Mouse (Mus musculus): ENCODE measurements at regions not wholly inside any gene's neighbourhood (a gene's known extent, or its start where the extent isn't known, plus 50 kb on each side); places are given as distances from the start of the nearest gene placed in this dataset.

DNA sequence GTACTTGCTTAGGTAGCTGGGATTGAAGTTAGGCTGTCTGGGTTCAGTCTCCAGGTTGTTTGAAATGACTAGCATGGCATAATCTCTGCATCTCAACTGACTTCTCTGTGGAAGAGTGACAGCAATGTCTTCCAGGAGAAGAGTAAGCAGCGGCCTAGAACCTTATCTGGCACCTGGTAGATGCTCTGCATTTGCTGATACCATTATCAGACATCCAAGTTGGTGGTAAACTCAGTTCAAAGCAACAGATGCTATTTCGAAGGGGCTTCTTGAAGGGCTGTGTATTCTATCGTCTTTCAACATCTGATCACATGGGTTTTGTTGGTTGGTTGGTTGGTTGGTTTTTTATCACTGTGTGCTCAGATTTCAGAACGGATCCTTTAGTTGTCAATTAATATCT, 424.7 kb upstream of the Adgrl2 start:
- DNase-seq (ENCODE audit: extremely low spot score), result no peak

DNA sequence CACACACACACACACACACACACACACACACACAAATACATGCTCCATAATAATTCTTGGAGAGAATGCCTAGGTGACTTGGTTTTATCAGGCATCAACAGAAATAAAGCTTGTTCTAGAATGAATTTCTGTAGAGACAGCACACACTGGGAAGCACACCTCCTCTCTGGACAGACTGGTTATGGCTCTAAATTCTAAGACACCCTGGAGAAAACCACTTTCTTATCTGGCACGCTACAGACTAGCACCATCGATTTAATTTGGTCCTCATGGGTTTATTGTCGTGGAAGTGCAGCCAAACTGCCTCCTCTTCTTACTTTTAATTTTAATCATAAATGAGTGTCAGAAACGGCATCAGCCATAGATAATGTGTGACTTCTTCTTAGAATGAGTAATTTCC, 422.8 kb upstream of the Adgrl2 start:
- DNase-seq (ENCODE audit: extremely low spot score), result no peak

DNA sequence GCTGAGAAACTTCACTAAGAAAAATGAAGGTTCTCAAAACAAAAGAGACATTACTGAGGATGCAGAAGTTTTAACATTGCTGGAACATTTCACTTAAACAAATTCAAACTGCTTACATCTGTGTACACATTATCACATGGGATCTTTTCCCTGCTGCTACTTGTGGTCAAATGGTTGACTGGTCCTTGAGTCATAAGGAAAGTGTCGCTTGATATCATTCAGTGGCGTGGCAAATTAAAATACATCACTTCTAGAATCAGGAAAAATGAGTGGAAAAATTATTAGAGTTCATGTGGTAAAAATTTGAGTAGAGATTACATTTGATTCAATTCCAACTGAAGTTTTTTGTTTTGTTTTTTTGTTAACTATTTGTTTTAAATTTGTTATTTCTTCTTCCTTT, 420.2 kb upstream of the Adgrl2 start:
- no peak for DNase-seq (ENCODE audit: extremely low spot score)

DNA sequence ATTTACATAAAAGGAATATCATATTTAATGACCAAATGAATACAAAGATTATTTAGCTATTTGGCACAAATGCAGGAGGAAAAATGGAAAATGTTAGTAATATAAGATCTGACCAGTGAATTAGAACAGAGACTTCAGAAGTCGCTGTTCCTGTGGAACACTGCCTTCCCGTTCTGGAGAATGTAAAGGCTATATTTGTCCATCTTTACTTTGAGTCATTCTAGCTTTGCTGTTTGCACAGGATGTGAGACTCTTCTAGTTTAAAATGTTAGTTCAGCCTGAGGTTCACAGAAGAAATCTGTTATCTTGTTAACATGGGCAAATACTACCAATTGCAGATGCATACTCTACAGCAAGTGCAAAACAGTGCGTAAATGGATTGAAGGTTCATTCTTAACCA, 418.5 kb upstream of the Adgrl2 start:
- no peak for DNase-seq (ENCODE audit: extremely low spot score)

DNA sequence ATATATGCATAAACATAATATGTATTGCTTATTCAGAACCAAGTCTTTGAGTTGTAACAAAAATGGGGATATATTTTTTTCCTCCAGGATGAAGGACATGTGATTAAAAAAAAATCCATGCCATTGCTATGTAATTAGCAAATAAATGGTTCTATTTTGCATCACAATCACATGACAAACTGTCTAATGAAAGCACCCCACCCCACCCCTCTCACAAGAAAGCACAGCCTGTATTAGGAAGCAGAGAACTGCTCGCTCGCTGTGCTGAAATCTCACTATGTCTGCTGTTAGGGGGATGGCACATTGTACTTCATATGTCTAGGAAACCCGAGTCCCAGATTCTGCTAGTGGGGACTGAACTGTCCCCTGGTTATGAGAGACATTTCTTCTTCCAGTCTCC, 415.5 kb upstream of the Adgrl2 start:
- DNase-seq (ENCODE audit: extremely low spot score), result no peak

DNA sequence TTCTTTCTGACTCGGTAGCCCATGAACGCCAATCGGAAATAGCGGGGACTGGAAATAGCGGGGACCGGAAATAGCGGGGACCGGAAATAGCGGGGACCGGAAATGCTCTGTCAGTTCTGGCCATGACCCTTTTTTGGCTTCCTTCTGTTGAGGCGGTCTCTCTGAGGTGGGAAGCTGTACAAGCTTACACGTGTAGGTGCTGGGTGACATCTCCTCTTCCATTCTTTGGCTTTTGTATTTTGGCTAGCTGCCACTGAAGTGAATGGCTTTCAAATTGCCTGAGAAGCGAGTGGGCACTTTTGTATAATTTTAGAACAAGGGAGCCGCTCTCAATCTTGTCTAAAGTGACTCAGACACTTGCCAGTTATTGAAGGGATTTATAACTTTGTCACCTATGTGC, 414.3 kb upstream of the Adgrl2 start:
- DNase-seq (ENCODE audit: extremely low spot score), result no peak

DNA sequence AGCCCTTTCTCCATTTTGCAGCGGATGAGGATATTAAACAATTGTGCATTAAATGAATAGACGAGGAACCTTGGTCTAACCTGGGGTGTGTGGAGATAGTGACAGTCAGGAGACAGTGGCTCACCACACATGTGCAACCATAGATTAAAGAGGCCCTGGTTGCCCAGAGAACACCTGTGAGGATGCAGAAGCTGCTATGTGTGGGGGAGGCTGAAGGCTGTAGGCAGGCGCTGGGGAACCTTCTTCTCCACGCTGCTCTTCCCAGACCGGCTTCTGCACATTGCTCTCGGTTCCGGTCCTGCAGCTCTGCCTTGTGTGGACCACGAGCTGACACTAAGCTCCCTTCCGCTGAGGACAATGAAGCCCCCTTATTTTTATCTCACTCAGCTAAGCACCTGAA, 412.1 kb upstream of the Adgrl2 start:
- DNase-seq (ENCODE audit: extremely low spot score), result no peak

DNA sequence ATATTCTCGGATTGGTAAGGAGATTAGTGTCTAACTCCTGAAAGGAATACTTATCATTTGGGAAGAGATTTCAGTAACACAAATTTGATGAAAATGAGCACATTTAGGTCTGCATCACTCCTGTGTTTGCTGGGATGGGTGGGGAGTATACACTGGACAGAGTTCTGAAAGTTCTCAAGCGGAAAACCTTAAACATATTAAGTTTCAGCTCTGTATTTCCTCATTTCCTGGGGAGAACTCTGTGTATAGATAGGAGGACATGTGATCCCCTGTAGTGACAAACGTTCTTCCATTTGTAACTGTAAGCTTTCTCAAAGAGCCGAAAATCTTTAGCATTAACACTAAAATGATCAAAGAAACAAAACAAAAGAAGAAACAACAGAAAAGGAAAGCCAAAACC, 404.7 kb upstream of the Adgrl2 start:
- DNase-seq (ENCODE audit: extremely low spot score), result no peak

DNA sequence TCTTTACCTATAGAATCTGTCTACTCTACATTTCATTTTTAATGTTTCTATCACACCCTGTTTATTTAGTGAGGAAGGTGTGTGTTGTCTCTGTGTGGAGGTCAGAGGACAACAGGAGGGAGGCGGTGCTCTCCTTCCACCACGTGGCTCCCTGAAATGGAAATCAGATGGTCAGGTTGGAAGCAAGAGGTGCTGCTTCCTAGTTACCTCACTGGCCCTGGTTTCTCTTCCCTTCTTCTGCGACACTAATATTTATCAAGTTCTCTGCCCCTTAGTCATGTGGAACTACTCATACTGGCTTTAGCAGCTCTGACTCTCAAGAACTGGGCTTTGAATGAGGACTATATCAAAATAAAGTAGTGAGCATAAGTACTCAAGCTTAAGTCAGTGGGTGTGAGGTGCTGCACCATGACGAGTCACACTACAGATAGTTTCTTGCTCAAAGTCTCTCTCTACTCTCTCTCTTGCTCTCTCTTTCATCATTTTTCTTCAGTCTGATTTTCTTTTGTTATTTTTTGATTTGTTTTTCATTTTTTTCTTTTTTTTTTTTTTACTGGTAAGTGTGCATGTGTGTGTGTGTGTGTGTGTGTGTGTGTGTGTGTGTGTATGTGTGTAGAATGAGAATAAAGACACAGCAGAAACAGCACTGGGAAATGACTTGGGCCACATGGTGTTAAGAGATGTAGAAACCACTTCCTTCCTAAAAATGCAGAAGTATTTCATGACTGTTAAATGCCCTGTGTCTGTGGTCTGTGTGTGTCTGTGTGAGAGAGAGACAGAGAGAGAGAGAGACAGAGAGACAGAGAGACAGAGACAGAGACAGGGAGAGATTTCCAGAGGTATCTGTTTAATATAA, 403.2 kb upstream of the Adgrl2 start:
- DNase-seq (ENCODE audit: extremely low spot score), result no peak

DNA sequence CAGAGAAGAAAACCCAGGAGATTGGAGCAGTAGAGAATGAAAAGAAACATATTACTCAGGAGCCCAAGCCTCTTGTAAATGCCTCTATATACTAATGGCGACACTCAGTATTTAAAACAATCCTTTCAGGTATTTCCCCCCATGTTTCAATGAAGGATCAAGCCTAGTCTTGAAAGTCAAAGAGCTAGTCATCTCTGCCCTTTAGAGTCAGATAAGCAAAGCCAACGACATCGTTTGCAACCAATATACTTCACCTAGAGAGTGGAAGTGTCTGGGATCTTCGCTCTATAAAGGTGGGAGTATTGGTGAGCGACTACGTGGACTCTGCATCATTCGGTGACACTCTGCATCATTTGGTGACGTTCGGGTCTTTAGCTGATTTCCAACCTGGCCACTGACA, 401.8 kb upstream of the Adgrl2 start:
- DNase-seq (ENCODE audit: extremely low spot score), result no peak

DNA sequence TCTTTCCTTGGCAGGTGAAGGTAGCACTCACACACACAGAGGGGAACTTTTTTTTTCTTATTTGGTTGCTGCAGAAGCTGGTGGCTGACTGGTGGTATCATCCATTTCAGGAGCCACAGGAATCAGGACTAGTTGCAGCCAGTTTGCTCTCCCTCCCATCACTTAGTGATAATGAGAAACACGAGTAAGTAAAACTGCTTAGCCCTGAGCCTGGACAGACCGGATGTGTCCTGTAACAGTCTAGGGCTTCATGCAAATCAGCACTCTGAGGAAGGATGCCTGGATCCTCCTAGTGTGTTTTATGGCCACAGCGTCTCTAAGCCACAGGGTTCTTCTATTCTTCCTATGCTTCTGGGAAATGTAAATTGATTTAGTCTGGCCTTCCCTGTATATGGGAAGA, 397.2 kb upstream of the Adgrl2 start:
- DNase-seq (ENCODE audit: extremely low spot score), result no peak

DNA sequence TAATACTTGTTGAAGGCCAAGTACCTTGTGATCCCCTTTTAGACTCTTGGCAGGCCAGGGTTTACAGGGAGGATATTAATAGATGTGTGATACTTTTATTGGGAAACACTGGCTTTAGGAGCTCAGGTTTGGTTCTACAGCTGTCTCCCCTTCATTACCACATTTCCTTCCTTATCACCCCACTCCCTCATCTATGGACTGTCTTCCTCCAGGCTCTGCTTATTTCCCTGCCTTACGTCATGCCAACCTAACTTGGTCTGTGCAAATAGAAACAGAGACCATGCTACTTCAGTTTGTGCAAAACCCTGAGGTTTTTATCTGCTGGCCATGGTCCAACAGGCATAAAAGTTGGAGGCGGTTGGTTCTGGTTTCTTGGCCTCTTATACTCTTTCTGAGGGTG, 395.7 kb upstream of the Adgrl2 start:
- no peak for DNase-seq (ENCODE audit: extremely low spot score)

DNA sequence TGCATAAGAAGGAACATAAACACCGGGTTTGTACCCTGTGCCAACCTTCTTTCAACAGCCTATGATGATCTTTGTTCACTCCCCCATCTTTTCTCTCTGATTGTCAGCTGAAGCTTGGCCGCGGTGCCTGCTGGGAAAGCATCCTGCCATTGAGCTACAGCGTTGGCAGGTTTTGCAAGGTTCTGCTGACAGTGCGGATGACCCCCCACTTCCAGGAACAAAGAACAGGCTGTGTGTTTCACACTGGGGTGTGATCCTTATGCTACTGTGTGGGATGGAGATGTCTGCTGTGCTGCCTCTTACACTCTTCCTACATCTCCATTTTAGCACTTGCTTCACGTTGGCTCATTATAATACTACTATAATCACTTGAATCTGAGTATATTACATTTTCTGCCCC, 395.0 kb upstream of the Adgrl2 start:
- DNase-seq (ENCODE audit: extremely low spot score), result no peak

DNA sequence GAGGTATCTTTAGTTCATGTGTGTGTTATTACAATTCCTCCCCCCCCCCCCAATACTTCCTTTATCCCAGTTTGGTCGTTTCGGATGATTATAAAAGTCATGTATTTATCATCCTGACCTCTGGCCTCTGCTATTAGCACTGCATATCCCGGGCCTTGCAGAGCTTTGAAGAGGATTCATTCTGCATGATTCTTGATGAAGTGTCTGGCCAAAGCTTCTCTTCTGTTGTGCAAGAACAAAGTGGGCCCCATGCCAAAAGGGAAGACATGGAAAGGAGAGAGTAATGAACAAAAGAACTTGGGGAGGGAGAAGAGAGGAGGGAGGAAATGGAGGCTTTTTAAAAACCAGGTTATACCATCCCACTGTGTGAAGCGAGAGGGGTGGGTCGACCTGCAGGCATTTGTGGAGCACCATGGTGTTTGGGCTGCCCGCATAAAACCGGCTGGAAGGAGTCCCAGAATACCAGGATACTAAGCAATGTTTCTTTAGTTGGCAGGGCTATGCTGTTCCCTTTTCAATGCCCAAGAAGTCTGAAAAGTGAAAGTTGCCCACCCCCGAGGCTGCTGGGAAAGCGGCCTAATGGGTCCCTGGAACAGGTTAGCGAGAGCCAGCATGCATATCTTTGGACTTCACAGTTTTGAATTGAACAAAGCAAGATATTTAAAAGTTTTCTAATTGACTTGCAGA, 391.3 kb upstream of the Adgrl2 start:
- no peak for DNase-seq (ENCODE audit: extremely low spot score)

DNA sequence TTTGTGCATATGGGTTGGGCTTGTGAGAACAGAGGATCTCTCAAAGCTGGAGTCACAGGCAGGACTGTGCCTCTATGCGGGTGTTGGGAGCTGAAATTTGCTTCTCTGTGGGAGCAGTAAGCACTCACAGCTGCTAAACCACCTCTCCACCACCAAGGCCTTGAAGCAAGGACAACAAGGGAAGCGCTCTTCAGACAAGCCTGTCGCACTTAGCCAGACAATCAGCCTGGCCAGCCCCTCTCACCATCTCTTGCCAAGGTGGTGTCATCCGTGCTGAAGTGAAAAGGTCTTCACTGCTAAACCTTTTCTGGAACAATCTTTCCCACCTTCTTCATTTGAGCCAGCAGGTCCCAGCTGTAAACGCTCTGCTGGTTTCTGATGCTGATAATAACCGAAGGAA, 390.7 kb upstream of the Adgrl2 start:
- DNase-seq (ENCODE audit: extremely low spot score), result no peak

DNA sequence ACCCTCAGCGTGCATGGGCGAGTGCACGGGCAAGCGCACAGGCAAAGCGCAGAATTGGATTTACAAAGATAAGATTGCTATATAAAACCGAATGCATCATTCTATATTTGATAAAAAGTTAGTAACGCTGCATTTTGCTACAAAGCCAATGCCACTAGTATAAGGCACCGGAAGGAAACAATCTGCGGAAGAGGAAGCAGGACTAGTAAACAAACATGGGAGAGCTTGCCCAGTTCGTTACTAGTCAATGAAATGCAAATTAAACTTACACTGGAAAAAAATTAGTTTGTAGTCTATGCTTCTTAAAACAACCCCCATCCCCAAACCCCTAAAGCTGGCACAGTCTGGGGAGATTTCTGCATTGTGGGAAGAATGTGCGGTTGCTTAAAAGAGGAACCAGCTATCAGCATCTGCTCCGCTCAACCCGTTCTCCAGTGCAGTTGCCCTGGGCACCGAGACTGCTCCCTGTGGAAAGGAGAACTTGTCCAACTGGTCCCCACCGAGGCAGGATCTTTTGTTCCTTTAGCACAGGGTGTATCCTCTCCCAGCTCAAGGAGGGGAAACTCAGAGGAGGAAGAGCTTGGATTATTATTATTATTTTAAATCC, 389.6 kb upstream of the Adgrl2 start:
- DNase-seq (ENCODE audit: extremely low spot score), result no peak

DNA sequence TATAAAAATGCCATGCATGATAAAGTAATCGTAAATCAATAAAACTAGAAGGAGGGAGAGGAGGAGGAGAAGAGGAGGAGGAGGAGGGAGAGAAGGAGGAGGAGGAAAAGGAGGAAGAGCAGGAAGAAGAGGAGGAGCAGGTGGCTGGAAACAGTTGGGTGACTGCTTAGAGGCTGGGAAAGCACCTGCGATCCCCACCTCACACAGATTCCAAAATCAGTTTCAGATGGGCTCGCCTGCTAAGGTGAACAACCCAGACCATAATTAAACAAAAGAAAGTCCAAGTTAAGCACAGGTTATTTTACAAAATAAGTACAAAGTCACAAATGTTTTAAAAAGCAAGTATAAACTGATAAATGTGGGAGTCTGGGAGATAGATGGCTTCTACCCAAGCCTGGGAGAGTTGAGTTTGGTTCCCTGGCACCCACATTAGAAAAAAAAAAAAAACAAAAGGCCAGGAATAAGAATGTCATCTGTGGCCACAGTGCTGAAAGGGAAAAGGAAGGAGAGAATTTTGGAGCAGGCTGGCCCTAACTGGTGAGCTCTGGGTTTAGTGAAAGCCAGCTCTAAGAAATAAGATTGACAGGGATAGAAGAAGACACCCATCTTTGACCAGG, 389.0 kb upstream of the Adgrl2 start:
- no peak for DNase-seq (ENCODE audit: extremely low spot score)

DNA sequence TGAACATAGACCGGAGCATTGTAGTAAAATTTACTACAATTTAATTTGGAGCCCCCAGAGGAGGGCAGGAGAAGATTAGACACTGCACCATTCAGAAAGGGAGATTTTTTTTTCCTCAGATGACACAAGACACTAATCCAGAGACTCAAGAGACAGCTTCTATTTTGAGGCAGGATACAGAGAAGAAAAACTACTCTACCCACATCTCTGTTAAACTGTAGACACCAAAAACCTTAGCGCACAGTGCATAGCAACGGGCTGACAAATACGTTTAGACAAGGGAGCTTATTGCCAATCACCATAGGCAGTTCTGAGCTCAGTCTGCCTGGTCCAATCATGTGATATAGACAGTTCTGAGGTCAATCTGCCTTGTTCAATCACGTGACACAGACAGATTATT, 381.1 kb upstream of the Adgrl2 start:
- no peak for DNase-seq (ENCODE audit: extremely low spot score)

DNA sequence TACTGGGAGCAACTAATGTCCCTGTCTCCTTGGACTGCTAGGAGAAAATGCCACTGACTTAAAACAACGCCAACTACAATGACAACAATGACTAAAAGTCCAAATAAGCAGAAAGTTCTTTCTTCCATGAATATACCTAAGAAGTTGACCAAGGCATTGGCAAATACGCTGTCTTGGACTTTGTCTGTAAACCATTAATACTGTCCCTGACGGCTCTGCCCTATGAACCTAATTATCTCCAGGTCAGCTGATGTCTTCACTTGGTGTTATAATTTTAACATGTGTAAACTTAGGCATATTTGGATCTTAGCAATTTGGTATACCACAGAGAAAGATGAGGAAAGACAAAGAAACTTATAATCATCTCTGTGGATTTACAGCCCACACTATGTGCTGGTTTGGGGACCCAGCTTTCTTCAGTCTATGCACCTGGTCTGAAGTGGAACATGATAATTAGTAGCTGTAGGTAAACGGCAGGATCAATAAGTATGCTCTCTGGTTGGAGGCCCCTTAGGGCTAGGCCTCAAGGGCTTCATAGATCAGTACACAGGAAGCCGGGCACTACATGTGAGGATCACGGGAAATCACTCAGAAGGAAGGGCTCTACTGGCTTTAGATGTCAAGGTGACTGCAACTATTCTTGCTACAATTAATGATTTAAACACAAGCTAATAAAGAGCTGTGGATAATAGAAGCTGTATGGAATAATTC, 380.3 kb upstream of the Adgrl2 start:
- no peak for DNase-seq (ENCODE audit: extremely low spot score)

DNA sequence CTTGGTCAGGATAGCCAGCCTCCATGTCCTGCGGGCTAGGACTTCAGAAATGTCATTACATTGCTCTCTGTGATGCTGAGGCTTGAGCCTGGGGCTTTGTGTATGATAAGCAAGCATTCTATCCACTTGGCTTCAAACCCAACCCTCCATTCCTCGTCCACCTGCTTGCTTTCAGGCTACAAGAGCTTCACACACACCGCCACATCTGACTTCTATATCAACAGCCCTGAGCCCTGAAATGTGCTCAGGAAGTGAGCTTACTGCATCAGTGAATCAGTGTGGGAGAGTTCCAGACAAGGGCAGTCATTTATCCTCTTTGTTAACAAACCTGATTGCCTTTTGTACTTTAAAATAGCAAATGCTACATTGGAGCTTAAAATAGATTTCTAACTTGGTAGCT, 377.5 kb upstream of the Adgrl2 start:
- no peak for DNase-seq (ENCODE audit: extremely low spot score)

DNA sequence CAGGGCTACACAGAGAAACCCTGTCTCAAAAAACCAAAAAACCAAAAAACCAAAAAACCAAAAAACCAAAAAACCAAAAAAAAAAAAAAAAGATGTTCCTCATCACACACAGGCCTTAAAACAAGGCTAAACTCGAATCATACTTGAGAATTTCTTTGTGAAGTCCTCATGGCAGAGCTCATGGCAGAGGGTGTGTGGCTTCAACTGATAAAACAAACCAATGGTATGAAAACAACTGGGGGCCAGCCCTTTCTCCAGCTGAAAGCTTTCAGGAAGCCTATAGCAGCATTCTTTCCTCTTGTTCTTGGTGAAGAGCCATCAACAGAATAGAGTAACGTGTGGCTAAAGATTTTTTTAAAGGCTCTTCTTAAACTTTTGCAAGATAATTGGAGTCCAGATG, 369.8 kb upstream of the Adgrl2 start:
- DNase-seq (ENCODE audit: extremely low spot score), result no peak

DNA sequence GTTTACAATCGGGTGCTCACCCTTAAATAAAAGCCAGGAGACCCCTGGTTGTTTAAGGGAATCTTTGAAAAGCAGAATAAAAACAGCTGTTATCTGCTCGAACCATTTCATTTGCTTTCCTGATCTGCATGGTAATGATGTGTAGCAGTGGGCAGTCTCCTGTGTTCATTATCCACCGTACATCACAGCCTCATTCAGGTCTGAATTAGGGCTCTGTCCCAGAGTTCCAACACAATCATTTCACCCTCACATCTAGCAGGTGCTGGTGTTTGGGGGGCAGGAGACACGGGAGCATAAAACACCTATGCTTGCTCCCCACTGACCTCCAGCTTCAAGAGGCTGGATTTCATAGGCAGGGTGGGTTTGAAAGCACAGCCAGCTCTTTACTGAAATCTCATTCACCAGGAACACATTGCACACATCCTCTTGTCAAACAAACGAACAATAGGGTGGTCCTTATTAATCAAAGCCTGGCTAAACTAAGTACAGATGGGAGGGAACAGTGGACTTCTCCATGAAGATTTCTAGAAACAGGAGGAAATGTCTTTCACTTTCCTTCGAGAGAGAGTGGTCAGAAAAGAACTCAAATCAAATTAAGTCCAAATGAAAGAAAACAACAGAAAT, 368.3 kb upstream of the Adgrl2 start:
- no peak for DNase-seq (ENCODE audit: extremely low spot score)
